Mouse (Mus musculus) CH12.LX (cell line): ENCODE results near the gene Pou3f3.

Source experiments
- CTCF ChIP-seq, 2 experiments: IDR thresholded peaks in 1 of 2; conservative IDR thresholded peaks in 1 of 2; 2 replicates each; pipeline ENCODE4 v1.5.1; 2011 to 2012; ENCODE audit warnings: low read depth in 2 of 2, low read length in 2 of 2, improper control_type of control experiment in 1 of 2, inconsistent platforms in 1 of 2, mild to moderate bottlenecking in 1 of 2, moderate library complexity in 1 of 2
- E2F4 ChIP-seq: IDR thresholded peaks from 2 replicates; pipeline ENCODE4 v1.6.1; 2011; ENCODE audit warnings: low read depth, low read length, improper control_type of control experiment; ENCODE audit not compliant: insufficient replicate concordance
- ELF1 ChIP-seq: IDR thresholded peaks from 2 replicates; pipeline ENCODE4 v1.6.1; 2014; ENCODE audit warnings: low read depth, mild to moderate bottlenecking, inconsistent platforms, low read length, improper control_type of control experiment
- EP300 ChIP-seq: IDR thresholded peaks from 2 replicates; pipeline ENCODE4 v1.6.1; 2011; ENCODE audit warnings: low read length, improper control_type of control experiment
- JUN ChIP-seq: IDR thresholded peaks from 2 replicates; pipeline ENCODE4 v1.6.1; 2011; ENCODE audit warnings: low read depth, mild to moderate bottlenecking, low read length, improper control_type of control experiment, moderate library complexity; ENCODE audit not compliant: insufficient read depth
- MAX ChIP-seq: IDR thresholded peaks from 2 replicates; pipeline ENCODE4 v1.6.1; 2011; ENCODE audit warnings: low read length, improper control_type of control experiment
- MXI1 ChIP-seq: IDR thresholded peaks from 2 replicates; pipeline ENCODE4 v1.6.1; 2011; ENCODE audit warnings: mild to moderate bottlenecking, low read depth, low read length, improper control_type of control experiment
- POLR2A ChIP-seq: IDR thresholded peaks from 2 replicates; pipeline ENCODE4 v1.6.1; 2011; ENCODE audit warnings: low read depth, mild to moderate bottlenecking, improper control_type of control experiment, low read length
- POLR2AphosphoS2 ChIP-seq: IDR thresholded peaks from 2 replicates; pipeline ENCODE4 v1.6.1; 2011; ENCODE audit warnings: low read depth, low read length, improper control_type of control experiment
- SIN3A ChIP-seq: IDR thresholded peaks from 2 replicates; pipeline ENCODE4 v1.6.1; 2012; ENCODE audit warnings: low read length, improper control_type of control experiment, inconsistent platforms
- USF2 ChIP-seq: conservative IDR thresholded peaks from 2 replicates; pipeline ENCODE4 v1.6.1; 2011; ENCODE audit warnings: low read depth, low read length, improper control_type of control experiment
- ZMIZ1 ChIP-seq: IDR thresholded peaks from 2 replicates; pipeline ENCODE4 v1.6.1; 2012; ENCODE audit warnings: low read depth, mild to moderate bottlenecking, inconsistent platforms, low read length, improper control_type of control experiment
- ZNF384 ChIP-seq: IDR thresholded peaks from 2 replicates; pipeline ENCODE4 v1.6.1; 2012; ENCODE audit warnings: low read depth, low read length, improper control_type of control experiment, inconsistent platforms

DNA sequence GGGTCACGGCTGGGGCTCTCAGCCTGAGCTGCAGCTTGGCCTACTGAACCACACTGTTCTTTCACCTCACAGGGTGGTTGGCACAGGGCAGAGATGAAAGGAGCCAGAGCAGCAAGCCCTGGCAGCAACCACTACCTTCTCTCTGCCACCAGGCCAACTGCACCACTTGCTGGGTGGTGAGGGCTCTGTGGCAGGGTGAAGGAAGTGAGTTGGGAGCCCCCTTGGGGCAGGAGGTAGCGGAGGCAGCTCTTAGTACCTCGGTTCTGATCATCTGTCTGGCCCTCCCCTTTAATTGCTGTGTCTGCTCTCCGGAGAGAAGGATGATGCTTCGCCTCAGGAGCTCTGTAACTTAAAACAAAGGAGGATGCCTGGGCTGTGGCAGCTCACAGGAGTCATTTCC, 23.0 kb downstream of the Pou3f3 start:
- no peak for TF ChIP-seq POLR2AphosphoS2
- TF ChIP-seq MAX, result no peak
- TF ChIP-seq MXI1, result no peak
- TF ChIP-seq CTCF (conservative IDR thresholded peaks at IDR 0.05 in 1 of 2, IDR thresholded peaks at IDR 0.05 in 1 of 2; ENCODE audit: low read depth in 2 of 2, low read length in 2 of 2), result no peak
- no peak for TF ChIP-seq POLR2A
- TF ChIP-seq ELF1, result no peak
- TF ChIP-seq ZMIZ1, result no peak
- TF ChIP-seq USF2, result no peak
- TF ChIP-seq SIN3A, result no peak
- TF ChIP-seq JUN, result no peak
- no peak for TF ChIP-seq EP300
- TF ChIP-seq E2F4, result no peak
- no peak for TF ChIP-seq ZNF384
